Mouse (Mus musculus): ENCODE measurements around the gene Slc1a7.
A peak's percentile ranks its signal among the peaks of the same experiment; 100 is the strongest.

Slc1a7 gene

DNA sequence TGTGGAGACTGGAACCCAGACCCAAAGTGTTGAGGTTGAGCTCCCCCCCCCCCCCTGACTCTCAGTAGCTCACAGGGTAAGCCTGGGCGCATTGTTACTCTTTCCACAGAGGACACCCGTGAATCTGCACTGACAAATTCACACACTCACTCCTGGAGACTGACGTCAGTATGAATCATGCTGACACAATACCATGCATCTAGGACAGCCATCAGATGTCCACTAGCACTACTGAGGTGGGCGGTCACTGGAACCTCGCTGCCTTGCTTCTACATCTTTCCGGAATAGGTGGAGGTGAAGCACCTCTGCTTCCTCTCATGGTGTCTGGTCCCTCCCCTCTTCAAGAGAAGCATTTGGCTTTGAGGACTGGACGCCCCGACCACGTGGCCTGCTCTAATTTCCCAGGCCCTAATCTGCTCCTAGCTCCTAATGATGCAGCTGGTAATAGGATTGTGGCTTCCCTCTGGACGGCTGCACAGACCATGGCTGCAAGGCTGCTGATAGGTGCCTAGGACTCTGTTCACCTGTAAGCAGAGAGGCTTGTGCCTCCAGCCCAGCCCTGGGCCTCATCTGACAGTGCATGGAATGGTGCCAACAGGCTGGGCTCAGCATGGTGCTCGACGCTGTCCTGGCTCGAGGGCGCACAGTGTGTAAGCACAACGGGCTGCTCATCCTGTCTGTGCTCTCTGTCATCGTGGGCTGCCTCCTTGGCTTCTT, at the start of gene Slc1a7:
Gene Slc1a7 (plus strand): TSS at position 367 of the 717 bp plus-strand sequence.
- no peak for DNase-seq (ENCODE audit: low spot score)

DNA sequence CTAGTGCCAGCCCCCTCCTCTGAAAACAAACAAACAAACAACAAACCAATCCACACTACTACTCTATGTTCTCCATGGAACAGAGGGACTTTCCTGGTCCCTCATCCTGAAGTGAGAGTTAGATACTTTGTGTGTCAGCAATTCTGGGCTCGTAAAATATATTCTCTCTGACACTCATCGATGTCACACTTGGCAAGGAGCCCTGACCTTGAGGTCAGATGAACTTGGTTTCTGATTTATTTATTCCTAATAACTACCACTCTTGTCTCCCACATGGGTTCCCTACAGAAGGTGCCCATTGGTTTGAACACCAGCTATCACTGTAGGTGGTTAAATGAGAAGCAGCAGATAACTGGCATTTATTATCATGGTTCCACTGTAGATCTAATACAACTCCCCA, 47.8 kb upstream of the Slc1a7 start:
- no peak for DNase-seq (ENCODE audit: low spot score)

DNA sequence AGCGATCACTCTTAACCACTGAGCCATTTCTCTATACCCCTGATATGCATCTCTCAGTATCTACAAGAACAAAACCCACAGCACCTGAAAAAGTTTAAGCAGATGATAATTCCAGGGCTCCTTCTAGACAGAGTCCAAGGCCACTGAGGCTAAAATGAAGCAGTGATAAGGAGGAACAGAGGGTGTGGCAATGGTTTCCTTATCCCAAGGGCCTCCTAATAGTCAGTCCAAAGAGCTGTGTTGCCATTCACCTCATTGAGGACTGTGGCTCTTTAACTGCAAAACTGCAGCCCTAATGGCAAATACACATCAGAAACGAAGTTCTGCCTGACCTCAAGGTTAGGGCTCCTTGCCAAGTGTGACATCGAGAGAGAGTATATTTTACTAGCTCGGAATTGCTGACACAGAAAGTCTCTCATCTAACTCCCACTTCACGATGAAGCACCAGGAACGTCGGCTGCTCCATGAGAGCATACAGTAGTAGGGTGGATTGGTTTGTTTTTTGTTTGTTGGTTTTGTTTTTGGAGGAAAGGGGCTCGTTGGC, 46.9 kb upstream of the Slc1a7 start:
- DNase-seq (ENCODE audit: low spot score) = no peak

DNA sequence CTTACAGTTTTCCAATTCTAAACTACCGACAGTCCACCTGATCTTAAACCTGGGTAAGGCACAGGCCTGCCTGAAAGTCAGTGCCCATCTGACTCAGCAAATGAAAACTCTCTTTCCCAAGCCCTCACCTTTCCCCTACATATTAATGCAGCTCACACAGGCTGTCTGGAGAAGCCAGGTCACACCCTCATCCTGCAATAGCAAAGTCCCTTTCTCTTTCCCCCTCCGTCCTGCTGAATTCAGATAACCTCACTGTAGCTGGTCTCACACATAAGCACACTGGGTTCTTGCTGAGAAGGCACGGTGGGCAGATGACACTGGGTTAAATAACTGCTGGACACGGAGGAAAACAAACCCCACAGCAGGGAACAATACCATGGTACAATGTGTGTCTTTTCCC, 46.2 kb upstream of the Slc1a7 start:
- no peak for DNase-seq (ENCODE audit: low spot score)

DNA sequence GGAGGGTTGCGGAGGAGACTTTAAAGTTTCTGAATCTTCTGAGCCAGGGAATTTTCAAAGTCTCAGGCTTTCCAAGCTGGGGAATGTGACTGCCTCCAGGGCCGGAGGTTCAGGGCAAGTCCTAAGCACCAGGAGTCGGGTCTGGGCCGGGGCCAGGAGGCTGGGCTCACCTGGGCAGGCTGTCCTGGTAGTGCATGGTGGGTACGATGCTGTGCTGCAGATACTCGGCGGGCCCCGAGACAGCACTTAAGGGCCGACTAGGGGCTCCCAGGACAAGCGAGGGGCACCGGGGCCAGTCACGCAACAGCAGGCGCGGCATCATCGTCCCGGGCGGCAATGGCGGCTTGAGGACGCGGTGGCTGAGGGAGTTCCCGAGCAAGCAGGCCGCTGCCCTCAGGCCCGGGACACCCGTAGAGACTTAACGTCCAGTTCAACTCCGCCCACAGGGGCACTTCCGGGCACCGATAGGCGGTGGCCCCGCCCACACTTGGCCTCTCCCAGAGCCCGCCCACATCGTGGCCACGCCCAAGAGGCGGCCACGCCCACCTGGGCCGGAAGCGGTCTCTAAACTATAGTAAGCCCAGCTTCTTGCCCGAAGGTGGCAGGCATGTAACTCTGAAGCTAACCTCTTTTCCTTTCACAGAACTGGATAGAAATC, 44.9 kb upstream of the Slc1a7 start, which contains the start of gene Cpt2:
Gene Cpt2 (minus strand): TSS at position 466 of the 658 bp plus-strand sequence.
- peak; percentile 98 for DNase-seq (ENCODE audit: low spot score)

DNA sequence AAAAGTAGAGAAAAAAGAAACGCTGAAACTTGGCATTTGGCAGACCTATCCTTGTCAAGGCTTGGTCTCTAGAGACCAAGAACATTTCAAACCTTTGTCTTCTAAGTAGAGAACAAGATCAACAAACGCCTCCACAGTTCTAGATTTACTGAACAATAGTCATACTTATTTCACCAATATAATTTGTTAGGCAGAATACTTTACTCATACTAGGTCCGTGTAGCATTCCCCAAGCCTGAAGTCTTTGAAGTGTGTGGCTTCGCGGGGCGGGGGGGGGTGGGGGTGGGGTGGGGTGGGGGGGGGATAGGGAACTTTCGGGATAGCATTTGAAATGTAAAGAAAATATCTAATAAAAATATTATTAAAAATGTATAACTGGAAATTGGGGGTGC, 44.3 kb upstream of the Slc1a7 start:
- no peak for DNase-seq (ENCODE audit: low spot score)

DNA sequence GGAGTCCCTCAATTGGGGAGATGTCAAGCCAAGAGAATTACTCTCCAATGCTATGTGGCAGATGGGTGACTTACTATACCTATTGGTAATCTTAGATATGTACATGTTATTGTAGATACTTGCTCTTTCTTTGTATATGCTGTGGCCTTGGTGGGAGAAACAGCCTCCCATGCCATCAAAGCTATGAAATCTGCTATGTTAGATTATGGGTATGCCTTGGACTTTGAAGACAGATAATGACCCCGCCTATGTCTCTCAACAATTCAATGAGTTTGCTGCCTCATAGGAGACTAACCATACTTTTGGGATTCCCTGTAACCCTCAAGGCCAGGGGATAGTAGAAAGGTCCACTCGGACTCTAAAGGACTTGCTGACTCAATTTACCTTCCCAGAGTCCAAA, 39.9 kb upstream of the Slc1a7 start:
- no peak for DNase-seq (ENCODE audit: low spot score)

DNA sequence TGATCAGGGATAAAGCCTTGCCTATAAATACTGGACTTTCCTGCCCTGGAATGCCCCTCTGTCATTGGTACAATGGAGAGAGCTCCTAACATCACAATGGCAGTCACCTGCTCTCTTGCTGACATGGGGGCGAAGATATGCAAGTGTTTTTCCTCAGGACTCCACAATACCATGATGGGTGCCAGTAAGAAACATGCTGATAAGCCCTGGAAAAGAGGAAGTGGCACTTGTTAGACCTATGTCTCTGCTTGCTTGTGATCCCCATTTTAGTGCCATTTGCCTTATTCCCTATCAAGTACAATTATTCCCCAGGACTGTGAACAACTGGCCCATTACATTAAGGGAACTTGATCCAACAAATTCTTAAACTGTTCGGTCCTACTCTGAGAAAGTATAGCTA, 39.4 kb upstream of the Slc1a7 start:
- no peak for DNase-seq (ENCODE audit: low spot score)

DNA sequence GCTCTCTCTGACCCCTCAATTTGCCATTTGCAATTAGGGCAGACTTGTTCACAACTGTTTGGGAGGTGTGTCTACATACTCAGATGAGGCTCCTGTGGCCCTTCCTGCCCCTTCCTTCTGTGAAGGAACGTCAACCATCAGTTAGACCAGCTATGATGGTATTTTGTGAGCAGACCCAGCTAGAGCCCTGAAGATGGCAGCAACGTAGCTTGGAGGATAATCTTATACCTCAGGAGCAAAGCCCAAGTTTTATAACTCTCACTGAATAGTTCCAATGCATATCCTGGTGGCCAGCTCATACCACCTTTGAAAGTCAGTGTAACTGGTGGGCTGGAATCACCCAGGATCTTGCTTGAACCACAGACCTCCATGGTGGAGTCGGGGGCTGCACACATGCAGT, 36.7 kb upstream of the Slc1a7 start:
- DNase-seq (ENCODE audit: low spot score) = no peak

DNA sequence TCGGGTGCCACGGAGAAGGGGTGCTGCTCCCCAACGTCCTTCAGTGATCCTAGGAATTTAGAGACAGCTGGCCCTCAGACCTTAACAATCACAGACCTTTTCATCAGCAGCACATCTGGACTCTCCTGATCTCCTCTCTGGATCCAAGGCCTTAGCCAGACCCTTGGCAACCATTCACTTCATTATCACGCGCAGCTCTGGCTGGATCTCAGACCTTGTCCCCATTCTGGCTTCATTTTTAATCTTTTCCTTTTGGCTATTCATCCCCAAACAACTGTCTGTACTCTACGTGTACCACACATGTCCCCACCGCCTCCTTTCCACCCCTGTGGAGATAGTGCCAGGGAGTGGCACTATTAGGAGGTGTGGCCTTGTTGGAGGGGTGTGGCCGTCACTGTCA, 34.9 kb upstream of the Slc1a7 start:
- no peak for DNase-seq (ENCODE audit: low spot score)

DNA sequence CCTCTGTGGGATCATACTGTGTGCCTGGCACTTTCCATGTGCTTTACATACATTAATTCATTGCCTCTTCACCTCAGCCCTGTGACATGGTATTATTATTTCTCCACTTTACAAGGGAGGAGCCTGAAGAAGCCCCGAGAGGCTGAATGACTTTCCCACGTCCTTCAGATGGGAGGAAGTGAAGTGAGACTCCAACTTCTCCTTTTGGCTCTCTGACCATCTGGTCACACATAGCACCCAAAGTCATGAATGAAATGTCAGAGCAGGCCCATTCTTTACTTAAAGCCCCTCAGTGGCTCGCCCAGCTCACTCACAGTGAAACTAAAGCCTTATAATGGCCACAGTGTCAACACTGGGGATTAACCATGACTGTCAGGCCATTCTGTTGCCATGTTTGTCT, 32.9 kb upstream of the Slc1a7 start:
- no peak for DNase-seq (ENCODE audit: low spot score)

DNA sequence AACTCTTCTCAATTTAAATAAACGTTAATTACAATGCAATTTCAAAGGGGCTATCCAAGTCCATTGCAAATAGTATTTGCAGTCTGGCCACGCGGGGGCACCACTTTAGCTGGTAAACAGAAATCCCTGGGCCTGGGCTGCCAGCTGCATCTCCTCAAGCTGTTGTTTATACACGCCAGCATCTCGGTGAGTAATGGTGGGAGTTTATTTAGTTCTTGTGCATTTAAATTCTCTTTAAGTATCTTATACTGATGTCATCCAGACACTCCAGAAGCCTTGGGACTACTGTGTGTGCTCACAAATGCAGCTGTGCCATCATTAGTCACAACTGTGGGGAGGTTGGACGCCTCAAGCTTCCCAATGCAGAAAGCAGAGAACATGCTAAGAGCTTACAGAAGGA, 30.8 kb upstream of the Slc1a7 start:
- no peak for DNase-seq (ENCODE audit: low spot score)

DNA sequence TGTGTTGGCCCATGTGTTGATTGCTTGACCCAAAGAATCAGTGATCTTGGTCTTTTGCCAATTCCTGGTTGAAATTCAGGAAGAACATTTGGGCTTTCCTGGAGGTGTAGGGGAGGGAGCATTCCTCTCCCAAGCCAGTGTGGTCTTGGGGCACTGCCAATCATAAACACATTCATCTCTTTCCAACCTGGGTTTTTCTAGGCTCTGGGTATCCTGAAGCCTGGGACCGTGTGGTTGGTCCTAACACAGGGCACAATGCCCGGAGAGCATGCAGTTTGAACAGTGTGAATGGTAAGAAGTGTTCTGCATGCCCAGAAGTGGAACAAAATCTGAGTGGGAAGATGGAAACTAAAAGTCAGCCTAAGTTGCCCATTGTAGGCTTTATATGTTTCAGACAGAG, 30.0 kb upstream of the Slc1a7 start:
- no peak for DNase-seq (ENCODE audit: low spot score)

DNA sequence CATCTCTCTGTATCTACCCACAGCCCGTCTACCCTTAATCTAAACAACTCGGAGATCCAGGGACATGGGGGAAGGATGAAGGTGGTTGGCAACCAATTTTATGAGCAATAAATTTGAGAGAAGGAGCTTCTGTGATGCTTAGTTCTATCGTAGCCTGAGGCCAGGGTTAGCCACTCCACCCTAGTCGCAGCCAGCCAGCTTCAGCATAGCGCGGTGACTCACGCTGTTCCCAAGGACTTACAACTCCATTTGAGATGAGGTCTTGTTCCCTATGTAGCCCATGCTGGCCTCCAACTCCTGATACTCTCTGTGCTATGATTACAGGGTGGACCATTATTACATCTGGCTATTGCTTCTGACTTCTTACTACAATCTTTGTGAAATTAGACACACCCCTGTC, 25.4 kb upstream of the Slc1a7 start:
- no peak for DNase-seq (ENCODE audit: low spot score)

DNA sequence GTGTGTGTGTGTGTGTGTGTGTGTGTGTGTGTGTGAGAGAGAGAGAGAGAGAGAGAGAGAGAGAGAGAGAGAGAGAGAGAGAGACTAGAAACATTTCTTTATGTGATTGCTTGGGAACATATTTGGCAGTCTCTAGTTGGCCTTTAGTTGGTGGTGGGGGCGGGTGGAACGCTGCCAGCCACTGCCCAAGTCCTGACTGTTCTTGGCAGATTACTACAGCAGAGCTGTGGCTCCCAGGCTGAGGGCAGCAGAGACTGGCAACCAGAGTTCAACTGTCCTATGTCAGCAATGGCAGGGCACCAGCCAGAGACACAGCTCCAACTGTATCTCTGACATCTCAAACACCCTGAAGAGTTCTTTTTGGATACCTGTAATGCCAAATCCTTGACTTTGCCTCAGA, 24.0 kb upstream of the Slc1a7 start:
- no peak for DNase-seq (ENCODE audit: low spot score)

DNA sequence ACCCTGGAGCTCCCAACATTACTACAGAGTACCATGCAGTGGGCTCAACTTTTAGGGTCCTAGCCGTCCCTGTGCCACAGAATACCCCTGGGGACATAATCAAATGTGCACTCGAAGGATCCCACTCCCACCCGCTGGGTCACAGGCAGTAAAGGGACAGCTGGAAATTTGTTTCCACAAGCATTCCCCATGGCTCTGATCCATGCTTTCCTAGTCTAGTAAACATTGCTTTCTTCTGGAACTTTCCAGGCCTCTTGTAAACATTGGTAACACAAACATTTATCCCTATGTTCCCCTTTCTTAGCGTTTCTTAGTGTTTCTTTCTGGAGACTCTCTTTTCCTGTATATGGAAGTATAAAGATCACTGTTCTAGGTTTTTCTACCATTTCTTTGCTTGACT, 18.2 kb upstream of the Slc1a7 start:
- no peak for DNase-seq (ENCODE audit: low spot score)

DNA sequence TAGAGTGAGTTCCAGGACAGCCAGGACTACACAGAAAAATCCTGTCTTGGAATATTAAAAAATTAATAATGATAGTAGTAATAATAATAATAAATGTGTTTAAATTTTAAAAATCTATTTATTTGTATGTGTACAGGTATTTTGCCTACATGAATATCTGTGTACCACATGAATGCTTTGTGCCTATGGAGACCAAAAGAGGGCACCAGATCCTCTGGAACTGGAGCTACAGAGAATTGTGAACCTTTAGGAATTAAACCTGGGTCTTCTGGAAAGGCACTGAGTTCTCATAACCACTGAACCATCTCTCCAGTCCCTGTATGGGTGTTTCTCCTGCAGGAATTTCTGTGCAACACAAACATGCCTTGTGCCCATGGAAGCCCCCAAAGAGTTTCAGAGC, 15.3 kb upstream of the Slc1a7 start:
- DNase-seq (ENCODE audit: low spot score) = no peak

DNA sequence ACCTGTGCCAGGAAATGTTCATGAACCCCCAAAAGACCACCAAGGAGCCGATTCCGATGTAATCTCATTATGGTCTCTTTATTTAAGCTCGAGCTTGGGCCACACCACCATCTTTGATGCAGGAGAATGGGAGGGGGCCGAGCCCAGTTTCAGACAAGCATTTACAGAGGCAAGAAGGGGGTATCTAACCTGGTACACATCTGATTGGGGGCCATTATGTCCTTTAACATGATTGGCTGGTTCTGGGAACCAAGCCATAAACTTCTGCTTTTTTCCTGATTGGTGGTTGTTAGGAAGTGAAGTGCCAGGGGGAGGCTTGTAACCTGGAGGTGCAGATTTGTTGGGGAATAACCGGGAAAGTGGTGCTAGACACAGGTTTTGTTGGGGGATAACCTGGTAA, 12.4 kb upstream of the Slc1a7 start:
- no peak for DNase-seq (ENCODE audit: low spot score)

DNA sequence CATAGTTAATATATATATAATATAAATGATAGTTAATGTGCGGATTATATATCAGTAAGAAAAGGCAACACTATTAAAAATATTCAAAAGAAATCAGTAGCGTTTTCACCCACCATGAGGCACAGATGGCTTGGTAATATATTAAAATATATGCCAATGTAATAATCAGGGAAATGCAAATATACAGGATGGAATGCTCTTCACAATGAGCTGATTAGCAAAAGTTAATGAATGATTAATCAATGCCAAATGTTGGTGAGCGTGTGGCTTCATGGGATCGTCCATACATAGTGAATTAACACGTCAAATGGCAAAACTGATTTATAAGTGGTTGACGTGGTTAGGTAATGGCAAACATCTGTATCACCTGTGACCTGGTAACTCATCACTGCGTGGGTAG, 9.6 kb upstream of the Slc1a7 start:
- no peak for DNase-seq (ENCODE audit: low spot score)

DNA sequence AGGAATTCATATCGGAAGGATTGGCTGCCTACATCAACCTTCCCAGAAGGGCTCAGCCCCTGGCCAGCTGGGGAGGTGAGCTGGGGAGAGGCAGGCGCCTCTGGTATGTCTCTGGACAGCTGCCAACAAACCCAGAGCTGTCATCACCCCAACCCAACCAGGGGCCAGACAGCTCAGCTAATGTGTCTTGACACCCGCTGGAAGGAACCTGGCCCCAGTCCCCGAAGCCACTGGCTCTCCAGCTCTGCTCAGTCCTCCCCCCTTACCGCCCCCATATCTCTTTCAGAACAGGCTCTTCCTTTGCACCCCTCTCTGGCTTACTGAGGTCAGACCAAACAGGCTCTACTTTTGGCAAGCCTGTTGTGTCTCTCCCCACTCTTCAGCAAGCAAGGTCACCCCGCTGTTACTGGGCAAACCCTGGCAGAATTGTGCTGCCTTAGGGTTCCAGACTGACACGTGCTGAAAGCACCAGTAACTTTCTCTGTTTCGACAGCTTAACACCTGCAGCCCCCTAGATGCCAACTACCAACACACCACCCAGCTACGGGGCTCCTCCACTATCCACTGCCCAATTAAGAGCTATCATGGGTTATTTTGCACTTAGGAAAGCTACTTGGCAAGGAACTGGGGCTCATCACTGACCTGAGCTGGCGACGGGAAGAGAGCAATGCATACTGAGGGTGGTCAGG, 5.9 kb upstream of the Slc1a7 start:
- no peak for DNase-seq (ENCODE audit: low spot score)

DNA sequence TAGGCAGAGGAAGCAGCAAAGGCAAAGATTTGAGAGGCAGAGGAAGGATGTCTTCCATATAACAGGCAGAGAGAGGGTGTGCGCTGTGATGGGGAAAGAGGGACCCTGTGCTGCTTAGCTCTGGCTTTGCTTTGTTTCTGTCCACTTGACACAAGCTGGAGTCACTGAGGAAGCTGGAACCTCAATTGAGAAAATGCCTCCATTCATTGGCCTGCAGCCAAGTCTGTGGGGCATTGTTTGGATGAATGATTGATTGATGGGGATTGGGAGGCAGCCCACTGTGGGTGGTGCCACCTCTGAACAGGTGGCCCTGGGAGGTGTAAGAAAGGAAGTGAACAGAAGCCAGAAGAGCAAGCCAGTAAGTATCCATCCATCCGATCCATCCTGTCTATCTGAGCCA, 5.3 kb upstream of the Slc1a7 start:
- no peak for DNase-seq (ENCODE audit: low spot score)

DNA sequence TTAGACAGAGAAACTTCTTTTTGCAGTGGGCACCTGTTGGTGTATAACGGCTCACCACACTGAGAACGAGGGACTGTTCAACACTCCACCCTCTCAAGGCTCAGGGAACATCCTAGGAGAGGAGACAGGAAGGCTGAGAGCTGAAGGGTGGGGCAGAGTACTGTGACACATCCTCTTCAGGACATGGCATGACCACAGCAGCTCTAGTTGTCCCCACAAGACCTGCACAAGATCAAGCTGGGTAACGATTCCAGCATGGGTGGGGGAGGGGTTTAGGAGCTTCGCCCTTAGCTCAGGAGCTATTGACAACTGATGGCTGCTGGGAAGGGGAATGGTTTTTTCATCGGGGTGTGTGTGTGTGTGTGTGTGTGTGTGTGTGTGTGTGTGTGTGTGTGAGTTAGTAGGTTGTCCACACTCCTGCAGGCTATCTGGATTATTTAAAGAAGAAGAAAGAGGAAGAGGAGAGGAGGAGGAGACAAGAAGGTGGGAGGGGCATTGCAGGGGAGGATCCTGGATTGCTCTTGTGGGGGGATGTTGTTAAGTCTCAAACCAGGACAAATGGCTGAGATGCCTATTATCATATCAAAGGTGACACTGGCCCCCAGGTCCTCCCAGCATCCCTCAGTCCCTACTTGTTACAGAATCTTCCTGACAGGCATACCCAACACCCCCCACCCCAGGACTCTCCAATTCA, 1.6 kb upstream of the Slc1a7 start:
- no peak for DNase-seq (ENCODE audit: low spot score)

DNA sequence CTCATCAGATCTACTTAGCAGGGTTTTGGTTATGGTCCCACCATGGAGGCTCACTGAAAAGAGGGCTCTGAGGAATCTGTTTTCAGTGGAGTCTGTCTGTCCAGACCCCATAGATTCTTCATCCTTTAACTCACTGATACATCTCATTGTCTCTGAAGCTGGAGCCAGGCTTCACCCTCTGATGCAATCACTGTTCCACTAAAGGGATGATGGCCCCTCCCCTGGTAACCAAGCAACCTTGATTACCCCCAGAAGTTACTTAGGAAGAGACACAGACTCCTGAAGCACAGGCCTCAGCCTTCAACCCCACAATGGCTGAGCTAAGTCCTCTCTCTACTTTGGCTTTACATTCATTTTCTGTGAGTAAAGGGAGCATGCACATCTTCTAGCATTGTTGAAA, 1.6 kb downstream of the Slc1a7 start:
- no peak for DNase-seq (ENCODE audit: low spot score)
